Mouse (Mus musculus): Measurements from ENCODE around the gene Emc8.

The Emc8 gene

DNA sequence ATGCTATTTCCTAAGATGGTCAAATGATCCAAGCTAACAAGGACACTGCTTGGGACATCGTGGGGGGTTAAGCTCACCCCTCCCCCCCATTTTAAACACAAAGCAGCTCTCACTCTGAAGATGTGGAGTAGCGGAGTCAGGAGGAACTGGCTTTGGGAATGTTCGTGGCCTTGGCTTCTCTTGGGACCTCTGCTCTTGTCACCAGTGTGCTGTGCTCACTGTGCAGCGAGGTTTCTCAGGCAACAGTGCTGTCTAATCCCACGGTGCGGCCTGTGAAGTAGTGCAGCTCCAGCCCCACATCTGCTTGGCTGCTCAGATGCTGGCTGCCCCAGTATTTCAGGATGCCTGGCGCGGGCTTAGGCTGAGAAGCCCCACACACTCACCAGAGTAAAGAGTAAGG, 11.0 kb downstream of the Emc8 start:
- in situ Hi-C loops (cut with MboI; ENCODE audit: unreplicated experiment in 2 of 2), result loop anchor here in 1 of 2 experiments (25.0 kb wide), 1 partner anchor 1180 kb away; the partner anchor contains the start of gene Klhdc4

DNA sequence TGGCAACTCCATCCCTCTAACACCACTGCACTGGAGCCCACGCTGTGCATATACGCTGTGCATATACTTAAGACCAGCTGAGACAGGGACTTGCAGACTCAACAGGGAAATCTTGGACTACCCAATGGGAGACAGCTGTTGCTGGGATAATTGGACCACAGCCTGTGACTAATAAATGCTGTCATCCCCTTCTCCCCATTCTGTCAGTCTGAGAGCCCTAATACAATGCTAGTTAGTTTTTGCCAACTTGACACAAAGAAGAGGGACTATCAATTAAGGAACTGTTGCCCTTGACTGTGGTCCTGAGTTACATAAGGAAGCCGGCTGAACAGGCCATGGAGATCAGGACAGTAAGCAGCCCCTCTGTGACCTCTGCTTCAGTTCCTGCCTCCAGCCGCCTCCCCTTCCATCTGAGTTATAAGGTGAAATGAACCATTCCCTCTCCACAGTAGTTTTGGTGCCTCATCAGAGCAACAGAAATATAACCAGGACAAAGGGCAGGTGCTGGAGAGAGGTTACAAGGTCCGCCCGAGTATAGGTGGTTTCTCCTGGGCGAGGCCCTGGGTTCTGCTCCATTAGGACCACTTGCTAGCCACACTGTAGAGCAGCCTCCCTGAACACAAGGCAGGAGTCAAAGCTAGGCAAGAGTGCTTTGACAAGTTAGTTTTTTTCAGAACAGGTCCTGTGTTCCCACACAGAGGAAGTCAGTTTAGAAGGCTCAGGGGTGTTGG, 11.9 kb downstream of the Emc8 start:
- in situ Hi-C loops (cut with MboI; ENCODE audit: unreplicated experiment in 2 of 2), result loop anchor here in 1 of 2 experiments (25.0 kb wide), 1 partner anchor 1181 kb away; the partner anchor contains the start of gene Klhdc4

DNA sequence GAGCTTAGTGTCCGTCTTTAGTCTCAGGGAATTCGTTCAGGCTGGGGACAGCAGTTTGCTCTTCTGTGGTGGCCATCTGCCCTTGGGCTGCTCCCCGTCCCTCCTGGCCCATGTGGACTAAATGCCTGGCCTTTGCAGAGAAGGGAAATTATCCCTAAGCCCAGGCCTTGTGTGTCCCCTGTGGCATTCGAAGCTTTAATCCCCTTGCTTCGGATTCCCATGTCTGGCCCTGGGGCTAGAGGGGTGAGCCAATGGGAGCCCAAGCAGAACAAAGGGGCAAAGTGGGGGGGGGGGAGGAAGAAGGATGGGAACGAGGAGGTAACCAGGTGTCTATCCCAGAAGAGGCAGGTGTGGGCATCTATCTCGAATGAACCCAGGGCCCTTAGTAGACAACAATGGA, 20.8 kb downstream of the Emc8 start, which contains the start of gene 1190005I06Rik:
Gene 1190005I06Rik, minus strand, starts transcription at position 101 of the 400 bp plus-strand sequence.
- in situ Hi-C loops (cut with MboI; ENCODE audit: unreplicated experiment in 2 of 2), result no loop called here

GRCm38 (mm10) chr8:120644663-120645062, 23.7 kb downstream of the Emc8 start:
- in situ Hi-C loops (cut with MboI; ENCODE audit: unreplicated experiment in 2 of 2), result no loop called here

GRCm38 (mm10) chr8:120642031-120642662, 26.2 kb downstream of the Emc8 start:
- in situ Hi-C loops (cut with MboI; ENCODE audit: unreplicated experiment in 2 of 2), result no loop called here

DNA sequence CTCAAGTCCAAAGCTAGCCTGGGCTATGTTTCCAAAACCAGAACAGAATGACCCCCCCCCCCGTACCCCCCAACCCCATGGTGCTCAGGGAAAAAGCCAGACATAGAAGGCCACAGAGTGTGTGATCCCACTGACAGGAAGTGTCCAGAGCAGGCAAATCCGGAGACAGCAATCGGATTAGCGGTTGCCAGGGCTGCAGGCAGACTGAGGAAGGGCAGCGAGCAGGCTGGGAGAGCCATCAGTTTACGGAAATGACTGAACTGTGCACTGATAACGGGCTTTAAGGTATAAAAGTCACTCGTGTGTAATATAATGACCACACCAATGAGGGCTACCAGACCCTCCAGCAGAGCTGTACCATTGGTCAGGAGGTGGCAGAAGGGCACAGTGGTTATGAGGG, 27.1 kb downstream of the Emc8 start:
- in situ Hi-C loops (cut with MboI; ENCODE audit: unreplicated experiment in 2 of 2), result no loop called here

- in situ Hi-C loops (cut with MboI; ENCODE audit: unreplicated experiment in 2 of 2), result no loop called here
These were observed 34.0 kb downstream of the Emc8 start for GRCm38 (mm10) chr8:120634329-120634839.

DNA sequence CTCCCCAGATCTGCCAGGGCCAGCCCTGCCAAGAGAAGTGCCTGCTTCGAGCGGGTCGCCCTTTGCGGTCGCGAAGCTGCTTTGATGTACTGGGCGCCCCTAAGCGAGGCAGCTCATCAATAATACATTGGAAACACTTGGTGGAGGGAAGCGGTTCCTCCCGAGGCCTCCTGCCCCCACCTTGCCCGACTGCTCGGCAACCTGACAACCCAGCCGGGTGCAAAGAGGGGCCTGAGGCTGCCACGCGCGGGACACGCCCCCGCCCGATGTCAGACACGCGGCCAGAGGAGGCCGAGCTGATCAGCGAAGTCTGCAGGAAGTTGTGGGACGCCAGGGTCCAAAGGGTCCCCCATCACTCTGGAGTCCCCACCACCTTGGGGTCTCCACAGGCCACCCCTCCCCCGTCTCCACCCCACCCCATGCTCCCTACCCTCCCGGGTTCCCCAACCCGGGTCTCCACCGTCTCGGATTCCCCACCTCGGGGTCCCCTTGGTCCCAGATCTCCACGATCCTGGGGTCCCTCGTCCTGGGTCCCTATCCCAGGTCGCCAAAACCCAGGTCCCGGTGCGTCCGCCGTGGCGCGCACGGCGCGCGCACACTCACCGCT, 34.6 kb downstream of the Emc8 start:
- in situ Hi-C loops (cut with MboI; ENCODE audit: unreplicated experiment in 2 of 2), result no loop called here

GRCm38 (mm10) chr8:120632969-120633664, 35.3 kb downstream of the Emc8 start:
- in situ Hi-C loops (cut with MboI; ENCODE audit: unreplicated experiment in 2 of 2), result no loop called here

- in situ Hi-C loops (cut with MboI; ENCODE audit: unreplicated experiment in 2 of 2), result no loop called here
These were observed 36.7 kb downstream of the Emc8 start for GRCm38 (mm10) chr8:120631441-120632375.

DNA sequence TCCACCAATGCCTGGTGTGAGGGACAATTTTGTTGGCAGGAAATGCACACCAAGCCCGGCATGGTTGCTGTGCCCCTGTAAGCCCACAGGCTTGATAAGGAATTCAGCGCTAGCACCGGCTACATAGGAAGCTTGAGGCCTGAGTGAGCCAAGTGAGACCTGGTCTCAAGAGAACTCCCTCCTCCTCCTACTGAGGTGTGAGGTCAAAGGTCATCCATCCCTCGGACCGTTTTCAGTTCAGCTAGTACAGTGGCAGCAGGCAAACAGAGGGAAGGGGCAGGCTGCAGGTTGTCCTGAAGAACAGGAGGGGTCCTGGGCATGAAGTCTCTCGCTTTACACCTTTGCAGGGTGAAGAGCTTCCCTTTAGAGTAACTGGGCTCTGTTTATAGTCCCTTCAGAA, 37.5 kb downstream of the Emc8 start:
- in situ Hi-C loops (cut with MboI; ENCODE audit: unreplicated experiment in 2 of 2), result no loop called here

DNA sequence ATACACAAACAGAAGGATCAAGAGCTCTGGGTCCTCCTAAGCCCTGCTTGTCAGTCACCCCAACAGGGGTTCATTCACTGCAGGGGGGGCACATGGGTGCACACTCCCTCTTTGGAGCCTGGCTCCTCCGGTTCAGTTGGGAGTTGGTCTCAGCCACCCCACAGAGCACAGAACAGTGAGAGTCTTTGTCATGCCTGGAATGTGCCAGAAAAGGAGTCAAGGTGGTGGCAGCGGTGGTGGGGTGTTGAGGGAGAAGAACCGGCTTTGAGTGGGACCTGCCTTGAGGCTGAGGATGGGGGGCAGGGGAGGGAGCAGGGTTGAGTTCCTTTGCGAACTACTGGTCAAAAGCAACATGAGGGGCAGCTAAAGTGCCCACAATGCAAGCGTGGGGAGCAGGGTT, 38.3 kb downstream of the Emc8 start:
- in situ Hi-C loops (cut with MboI; ENCODE audit: unreplicated experiment in 2 of 2), result no loop called here

DNA sequence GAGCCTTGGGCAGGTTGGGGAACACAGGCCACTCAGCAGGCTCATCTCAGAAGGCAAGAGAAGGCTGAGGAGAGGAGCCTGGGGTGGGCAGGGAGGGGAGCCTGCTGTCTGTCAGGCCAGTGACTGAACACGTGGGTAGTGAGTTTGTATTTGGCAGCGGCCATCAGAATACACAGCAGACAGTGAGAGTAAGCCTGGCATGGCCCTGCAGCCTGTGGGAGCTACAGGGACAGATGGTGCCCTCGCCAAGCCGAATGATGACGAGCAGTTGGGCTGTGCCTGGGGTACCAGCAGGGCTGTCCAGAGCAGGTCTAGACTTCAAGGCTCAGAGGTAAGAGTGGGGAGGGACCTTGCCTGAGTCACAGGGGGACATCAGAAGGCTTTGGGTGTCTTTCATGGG, 41.1 kb downstream of the Emc8 start:
- in situ Hi-C loops (cut with MboI; ENCODE audit: unreplicated experiment in 2 of 2), result no loop called here

DNA sequence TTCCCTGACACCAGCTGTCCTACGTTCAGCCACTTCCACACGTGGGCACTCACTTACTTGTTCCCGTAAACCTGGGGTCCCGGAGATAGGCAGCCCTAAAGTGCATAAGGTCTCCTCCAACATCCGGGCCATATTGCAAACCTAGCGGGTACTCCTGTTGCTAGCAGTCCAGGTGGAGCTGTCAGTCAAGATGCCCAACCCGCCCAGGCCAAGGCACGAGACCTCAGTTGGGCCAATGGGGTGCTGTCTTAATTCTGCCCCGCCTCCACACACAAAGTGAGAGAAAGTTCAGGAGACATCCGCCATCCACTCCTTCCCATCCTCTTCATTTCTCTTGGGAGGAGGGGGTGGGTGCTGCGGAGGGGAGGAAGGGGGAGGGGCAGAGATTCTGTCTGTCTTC, 41.9 kb downstream of the Emc8 start:
- in situ Hi-C loops (cut with MboI; ENCODE audit: unreplicated experiment in 2 of 2), result no loop called here

DNA sequence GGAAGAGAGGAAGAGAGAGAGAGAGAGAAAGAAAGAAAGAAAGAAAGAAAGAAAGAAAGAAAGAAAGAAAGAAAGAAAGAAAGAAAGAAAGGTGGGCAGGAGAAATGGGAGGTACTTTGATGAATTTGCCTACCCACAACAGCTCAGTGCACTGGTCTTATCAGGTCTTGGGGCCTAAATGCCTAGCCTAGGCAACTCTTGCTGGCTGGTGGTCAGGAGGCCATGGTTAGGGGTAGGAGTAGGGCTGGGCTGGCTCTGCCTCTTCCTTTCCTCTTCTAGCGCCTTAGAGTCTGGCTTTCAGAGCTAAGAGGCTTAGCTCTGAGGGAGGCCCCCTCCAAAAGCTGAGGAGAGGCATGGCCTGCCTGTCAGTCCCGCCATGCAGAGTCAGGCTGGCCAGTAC, 44.8 kb downstream of the Emc8 start:
- in situ Hi-C loops (cut with MboI; ENCODE audit: unreplicated experiment in 2 of 2), result loop anchor here in 1 of 2 experiments (25.0 kb wide), 1 partner anchor 661 kb away; no protein-coding TSS in a partner anchor

DNA sequence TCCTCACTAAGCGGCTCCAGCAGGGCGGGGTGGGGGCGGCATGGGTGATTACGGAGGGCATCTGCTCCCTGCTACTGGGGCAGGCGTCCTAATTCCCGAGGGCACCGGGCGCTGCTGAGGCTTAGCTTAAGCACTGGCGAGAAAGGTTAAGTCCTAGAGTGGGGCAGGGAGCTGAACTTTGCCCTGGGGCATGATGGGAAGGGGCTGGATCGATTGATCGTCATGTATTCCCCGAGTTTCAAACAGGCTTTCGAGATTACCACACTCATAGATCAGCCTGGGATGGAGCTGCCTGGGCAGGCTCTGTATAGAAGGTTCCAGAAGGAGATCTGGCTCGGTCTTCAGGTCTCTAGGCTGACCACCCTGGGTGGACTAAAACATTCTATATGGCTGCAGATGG, 46.2 kb downstream of the Emc8 start:
- in situ Hi-C loops (cut with MboI; ENCODE audit: unreplicated experiment in 2 of 2), result loop anchor here in 1 of 2 experiments (25.0 kb wide), 1 partner anchor 660 kb away; no protein-coding TSS in a partner anchor

- in situ Hi-C loops (cut with MboI; ENCODE audit: unreplicated experiment in 2 of 2), result loop anchor here in 1 of 2 experiments (25.0 kb wide), 1 partner anchor 658 kb away; no protein-coding TSS in a partner anchor
These were observed 47.9 kb downstream of the Emc8 start for GRCm38 (mm10) chr8:120620441-120620840.

GRCm38 (mm10) chr8:120619235-120620180, 48.9 kb downstream of the Emc8 start:
- in situ Hi-C loops (cut with MboI; ENCODE audit: unreplicated experiment in 2 of 2), result loop anchor here in 1 of 2 experiments (25.0 kb wide), 1 partner anchor 657 kb away; no protein-coding TSS in a partner anchor

Data from v-Abl transformed pro-B cells (cell line).